Mouse (Mus musculus) kidney, postnatal 10 days (tissue): Measurements from ENCODE around the gene Ern1.
"Not testable (repeated sequence)": the region's sequence is repeated elsewhere in the genome, so short reads cannot be mapped to it uniquely, and the experiment has no call there.

ENCODE experiments used
- DNase-seq: peaks from one replicate; pipeline ENCODE4 v3.0.0; 2021; ENCODE audit warnings: mixed read lengths

The Ern1 gene

DNA sequence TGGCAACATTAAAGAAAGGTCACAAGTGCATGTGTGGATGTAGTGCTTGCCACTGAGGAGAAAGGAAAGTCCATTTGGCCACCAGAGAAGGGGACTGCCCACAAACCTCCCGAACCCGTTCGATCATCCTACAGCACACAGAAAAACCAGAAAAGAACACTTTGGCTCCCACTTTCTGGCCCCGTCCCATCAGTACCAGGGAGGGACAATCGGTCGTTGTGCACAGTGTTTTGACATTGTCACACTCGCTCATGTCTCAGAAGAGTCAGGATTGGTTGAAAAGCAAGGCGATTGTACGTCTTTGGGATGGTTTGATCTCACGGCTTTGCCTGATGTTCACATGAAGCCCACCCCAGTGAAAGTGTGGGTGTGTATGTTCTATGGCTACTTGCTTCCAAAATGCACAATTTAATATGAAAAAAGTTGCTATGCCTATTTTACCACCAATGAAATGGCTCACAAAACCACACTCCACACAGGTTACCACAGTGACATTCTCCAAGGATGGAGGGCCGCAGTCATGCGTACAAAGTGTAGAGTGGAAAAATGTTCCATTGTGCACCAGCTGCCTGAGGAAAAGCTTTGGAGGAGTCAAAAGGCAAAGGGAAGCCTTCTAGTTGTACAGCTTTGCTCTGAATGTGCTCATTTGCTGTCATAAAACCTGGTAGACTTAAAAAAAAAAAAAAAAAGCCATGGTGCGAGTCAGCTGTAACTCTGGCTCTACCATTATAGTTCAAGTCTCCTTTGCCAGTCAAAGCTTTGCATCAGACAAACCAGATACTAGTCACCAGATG, 15.2 kb upstream of the Ern1 start:
- DNase-seq: no peak

GRCm38 (mm10) chr11:106502159-106502505, 14.5 kb upstream of the Ern1 start:
- no peak for DNase-seq

- DNase-seq: peak; percentile 78
Observed at GRCm38 (mm10) chr11:106501308-106502158, 13.9 kb upstream of the Ern1 start.

DNA sequence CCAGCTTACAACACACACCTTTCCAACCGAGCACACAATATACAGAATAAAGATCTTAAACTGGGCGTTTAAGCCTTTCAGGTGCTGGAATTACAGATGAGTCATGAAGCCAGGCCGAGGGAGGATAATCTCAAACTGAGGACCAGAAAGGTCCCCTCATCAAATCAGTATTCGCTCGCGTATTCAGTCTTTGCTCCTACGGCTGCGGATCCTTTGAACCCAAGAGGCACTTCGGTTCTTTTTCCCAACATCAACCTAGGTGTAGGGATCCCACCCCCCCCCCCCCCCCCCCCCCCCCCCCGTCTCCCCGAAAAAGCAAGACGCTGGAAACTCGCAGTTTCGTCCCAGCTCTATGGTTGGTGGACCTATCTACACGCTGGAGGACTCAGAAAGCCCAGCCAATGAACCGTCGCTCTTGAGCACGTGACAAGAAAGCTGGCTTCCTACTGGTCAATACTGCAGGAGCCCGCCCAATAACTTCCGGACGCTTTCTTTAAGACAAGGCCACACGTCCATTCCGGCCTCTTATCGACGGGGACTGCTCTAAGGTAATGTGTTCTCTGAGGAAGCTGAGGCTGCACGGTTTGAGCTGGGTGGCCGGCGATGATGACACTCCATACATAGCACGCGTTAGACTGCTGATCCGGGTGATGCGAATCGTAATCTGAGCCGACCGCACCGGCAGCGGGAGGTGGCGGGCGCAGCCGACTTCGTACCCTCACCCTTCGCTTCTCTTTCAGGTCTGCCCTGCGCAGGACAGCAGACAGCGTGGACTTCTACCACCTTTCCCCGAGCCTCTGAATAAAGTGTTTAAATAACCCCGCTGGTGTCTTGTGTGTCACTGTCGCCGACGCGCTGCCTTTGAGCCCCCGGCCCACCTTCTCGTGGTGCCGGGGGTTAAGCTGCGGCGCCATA, 13.0 kb upstream of the Ern1 start:
- peak; percentile 95 for DNase-seq

GRCm38 (mm10) chr11:106498739-106499379, 11.2 kb upstream of the Ern1 start:
- no peak for DNase-seq

DNA sequence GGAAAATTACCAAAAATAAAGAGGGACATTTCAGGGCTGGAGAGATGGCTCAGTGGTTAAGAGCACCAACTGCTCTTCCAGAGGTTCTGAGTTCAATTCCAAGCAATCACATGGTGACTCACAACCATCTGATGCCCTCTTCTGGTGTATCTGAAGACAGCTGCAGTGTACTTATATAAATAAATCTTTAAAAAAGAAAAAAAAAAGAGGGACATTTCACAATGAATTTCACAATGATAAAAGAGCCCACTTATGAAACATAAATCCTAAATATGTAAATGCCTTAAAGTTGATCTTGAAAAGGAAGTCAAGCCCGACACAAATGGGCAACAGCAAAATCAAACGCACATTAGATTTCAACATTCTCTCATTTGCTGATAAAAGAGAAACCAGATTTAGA, 10.3 kb upstream of the Ern1 start:
- DNase-seq: no peak

GRCm38 (mm10) chr11:106497009-106497408, 9.4 kb upstream of the Ern1 start:
- DNase-seq: not testable (repeated sequence)

DNA sequence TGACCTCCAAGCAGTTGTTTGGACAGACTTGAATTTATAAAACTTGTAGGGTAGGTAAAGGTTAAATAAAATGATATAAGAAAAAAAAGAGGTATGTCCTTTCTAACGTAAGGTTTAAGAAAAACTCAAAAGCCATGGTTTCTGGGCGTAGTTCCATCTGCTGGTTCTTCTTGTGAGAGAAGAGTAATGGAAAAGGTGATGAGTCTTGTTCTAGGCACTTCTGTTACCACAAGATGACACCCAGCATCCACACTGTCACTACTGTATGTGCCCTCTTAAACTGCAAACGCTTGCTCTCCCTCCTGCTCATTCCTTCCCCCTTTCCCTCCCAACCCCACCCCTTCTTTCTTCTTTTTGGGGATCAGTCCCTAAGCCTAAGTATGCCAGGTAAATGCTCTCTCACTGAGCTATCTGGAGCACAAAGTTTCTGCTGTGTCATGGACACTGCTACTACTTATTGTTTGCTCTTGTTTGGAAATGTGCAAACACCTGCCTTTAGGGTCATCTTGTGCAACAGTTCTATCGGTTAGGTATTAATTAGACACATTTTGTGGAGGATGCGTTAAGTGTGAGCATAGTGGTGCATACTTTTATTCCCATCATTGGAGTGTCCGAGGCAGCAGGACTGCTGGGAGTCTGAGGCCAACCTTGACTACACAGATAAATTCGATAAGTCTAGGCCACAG, 5.5 kb upstream of the Ern1 start:
- DNase-seq: no peak

DNA sequence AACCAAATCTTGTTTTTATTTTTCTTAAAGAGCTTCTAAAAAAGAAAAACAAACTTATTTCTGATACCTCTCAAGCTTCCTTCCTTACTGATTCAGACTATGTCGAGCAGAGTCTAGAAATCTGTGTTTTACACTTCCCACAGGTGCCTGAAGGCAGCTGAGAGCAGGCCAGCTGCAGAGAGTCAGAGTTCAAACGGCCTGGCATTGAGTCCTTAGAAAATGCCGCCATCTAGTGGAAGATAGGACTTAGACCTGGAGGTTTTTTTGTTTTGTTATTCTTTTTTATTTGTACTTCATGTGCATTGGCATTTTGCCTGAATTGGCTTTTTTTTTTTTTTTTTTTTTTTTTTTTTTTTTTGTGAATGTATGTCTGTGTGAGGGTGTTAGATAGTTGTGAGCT, 3.7 kb upstream of the Ern1 start:
- DNase-seq: peak; percentile 81

- not testable (repeated sequence) for DNase-seq
Observed at GRCm38 (mm10) chr11:106490600-106490999, 2.9 kb upstream of the Ern1 start.

DNA sequence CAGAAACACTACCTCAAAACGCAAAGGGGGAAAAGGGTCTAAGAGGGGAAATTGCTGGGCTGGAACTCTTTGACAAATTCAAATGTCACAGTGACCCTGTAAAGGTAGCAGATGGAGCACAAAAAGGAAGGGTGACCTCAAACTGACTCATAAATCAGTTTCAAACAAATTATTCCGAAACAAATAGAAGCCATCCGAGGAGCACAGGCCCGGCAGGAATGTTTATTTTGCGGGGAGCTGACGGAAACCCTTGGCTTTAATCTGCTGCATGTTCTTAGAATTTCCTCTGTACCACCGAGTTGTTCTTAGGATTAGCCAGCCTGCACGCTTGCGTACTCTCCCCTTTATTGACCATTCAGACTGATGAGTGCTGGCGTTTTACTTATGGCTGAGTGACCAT, 2.4 kb upstream of the Ern1 start:
- DNase-seq: no peak

DNA sequence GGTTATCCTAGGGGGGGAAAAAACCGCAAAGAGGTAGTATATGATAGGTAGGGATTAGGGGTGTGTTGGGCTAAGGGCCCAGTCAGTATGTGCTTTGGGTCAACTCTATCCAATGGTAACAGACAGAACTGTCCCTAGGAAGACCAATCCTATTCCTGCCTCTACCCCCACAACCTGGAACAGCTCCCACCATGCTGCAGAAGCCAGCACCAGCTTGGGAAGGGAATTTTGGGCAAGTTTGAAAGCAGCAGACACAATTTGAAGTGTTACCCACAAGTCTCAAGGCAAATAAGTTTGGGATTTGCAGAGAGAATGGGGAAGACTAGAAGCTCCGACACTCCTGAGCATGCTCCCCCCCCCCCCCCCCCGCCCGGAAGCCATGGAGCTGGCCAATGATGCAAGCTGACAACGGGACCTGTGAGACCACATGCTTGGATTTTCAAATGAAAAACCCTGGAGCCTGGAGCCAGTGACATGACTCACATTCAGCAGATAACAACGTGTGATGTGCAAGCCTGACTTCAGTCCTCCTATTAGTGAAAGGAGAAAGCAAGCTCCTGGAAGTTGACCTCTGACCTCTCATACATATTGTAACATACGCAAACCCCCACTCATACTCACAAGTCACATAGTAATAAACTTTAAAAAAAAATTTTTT, 1.5 kb upstream of the Ern1 start:
- DNase-seq: no peak

GRCm38 (mm10) chr11:106488126-106488561, 492 bp upstream of the Ern1 start:
- DNase-seq: peak; percentile 73

DNA sequence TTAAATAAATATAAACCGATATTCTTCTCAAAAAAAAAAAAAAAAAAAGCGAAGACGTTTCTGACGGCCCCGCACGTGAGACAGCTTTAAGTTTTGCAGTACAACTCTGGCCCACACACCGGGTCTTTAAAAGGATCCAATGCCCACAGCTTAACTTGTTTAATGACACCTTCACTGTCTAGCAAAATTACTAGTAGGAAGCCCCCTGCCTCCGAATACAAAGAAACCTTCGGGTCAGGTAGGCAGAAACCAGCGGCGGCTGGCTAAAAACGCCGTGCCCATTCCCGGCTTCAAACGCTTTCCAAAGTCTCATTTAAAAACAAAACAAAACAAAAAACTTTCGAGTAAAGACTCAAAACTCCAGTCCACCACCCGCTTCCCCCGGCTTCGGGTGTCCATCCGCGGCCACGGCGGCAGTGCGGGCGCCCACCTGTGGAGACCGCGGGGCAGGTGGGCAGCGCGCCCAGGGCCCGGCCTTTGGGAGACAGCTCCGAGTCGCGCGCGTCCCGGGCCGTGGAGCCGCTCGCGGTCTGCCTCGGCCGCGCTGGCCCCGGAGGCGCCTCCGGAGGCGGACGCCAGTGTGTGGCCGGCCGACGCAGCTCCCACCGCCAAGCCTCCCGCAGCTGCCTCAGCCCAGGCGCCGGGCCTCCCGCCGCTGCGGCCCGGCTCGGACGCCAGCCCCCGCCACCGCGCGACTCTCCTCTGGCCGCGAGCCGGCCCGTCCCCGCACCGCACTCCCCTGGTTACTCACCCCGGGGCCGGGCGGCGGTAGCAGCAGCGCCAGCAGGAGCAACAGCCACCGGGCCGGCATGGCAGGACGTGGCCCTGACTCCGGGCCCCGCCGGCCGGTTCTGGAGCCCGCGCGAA, 553 bp downstream of the Ern1 start:
- DNase-seq: peak; percentile 82

GRCm38 (mm10) chr11:106486042-106486865, 1.4 kb downstream of the Ern1 start:
- no peak for DNase-seq

- no peak for DNase-seq
Observed at GRCm38 (mm10) chr11:106485611-106486010, 2.0 kb downstream of the Ern1 start.

- no peak for DNase-seq
Observed at GRCm38 (mm10) chr11:106484875-106485274, 2.8 kb downstream of the Ern1 start.

DNA sequence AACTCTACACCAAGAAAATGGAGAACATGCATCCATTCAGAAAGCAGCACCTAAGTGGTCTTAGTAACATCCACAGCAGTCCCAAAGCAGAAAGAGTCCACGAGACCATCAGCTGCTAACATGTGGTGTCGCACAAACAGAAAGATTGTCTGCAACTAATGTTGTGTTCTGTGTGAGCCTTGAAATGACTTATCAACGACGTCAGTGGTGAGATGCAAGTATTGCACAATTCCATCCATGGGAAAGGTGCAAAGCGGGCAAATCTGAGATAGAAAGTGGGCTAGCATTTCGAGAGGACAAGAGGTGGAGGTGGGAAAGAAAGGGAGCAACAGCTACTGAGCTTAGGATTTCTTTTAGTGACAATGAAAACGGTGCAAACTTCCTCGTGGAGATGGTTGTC, 4.8 kb downstream of the Ern1 start:
- no peak for DNase-seq

- no peak for DNase-seq
Observed at GRCm38 (mm10) chr11:106481651-106482050, 6.0 kb downstream of the Ern1 start.
